ENCODE assay signal across 17 mouse cellular contexts in the genomic region with DNA sequence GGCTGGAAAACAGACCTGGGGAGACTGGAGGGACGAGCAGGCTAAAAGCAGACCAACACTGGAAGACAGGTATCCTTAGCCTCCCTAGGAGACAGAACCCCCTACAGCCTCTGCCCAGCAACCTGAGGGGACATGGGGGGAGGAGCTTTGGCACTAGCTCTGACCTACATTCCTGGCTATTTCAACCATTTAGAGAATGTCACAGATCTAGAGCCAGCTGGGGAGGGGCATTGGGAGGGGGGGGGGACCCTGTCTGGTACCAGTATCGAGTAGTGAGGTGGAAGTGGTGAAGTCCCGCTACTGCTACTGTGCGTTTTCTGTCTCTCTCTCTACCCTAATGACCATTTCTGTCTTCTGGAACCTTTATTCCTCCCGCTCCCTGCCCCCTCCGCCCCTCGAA. TPM values are rescaled to one million over a fixed set of nuclear protein-coding genes. Genes with fewer than 3 reads are reported as not detected.
DNase-seq lines count a peak whose midpoint lies in the region; ATAC-seq lines count a peak whose summit lies in the region.
"Had no signal": no experiment of that assay in that cellular context is flagged by ENCODE, and none has a peak within 500 bp of the region (broad histone marks: within the 10 kb centered on the region; RNA-seq: fewer than 3 reads in every experiment).

No protein-coding gene starts in this region.

- peak overlapping the region; percentile 59; the same call in 1 of the 2 replicates for H3K27ac ChIP-seq in heart, embryonic 10.5 days
- H3K27ac ChIP-seq in kidney, embryonic 15.5 days: no peak overlapping the region
- H3K27ac ChIP-seq: forebrain, embryonic 15.5 days had no signal

- H3K9me3 ChIP-seq in heart, embryonic 10.5 days: no peaks in the 10 kb centered on the region
- H3K9me3 ChIP-seq in kidney, embryonic 15.5 days (replicated peaks): no peaks in the 10 kb centered on the region
- H3K9me3 ChIP-seq: forebrain, embryonic 15.5 days had no signal

- no peak for DNase-seq in heart, embryonic 10.5 days (ENCODE audit: low spot score)
- DNase-seq in heart, postnatal 36 days: no peak
- DNase-seq in kidney, adult 9 months: peak; percentile 30
- DNase-seq in lung, postnatal 10 days: peak; percentile 39
- DNase-seq in lung, postnatal 36 days: no peak
- peak; percentile 14 for DNase-seq in lung, postnatal 14 days
- DNase-seq: adrenal gland, postnatal 10 days; cerebellum, adult 11 months; cerebellum, postnatal 10 days; gastrocnemius, postnatal 36 days; right cerebral cortex, postnatal 4 days; thymus, adult 2 months had no signal

- peaks cover 16% of the 10 kb centered on the region for H3K27me3 ChIP-seq in heart, embryonic 10.5 days (ENCODE audit: insufficient read depth, poor library complexity, severe bottlenecking)
- 0 out of 2 replicates have a peak, but pooled peaks cover 4% of the 10 kb centered on the region for H3K27me3 ChIP-seq in kidney, embryonic 15.5 days
- H3K27me3 ChIP-seq: forebrain, embryonic 15.5 days had no signal

- peaks cover 53% of the 10 kb centered on the region for H3K4me1 ChIP-seq in heart, embryonic 10.5 days
- H3K4me1 ChIP-seq in kidney, embryonic 15.5 days: peaks cover 21% of the 10 kb centered on the region

- intact Hi-C loops in heart, postnatal 36 days (cut with DNase I): no loop called here

- WGBS in heart, embryonic 10.5 days: 52% methylated on average over 7 of the region's 7 CpGs
- WGBS in kidney, embryonic 15.5 days: 83% methylated on average over 7 of the region's 7 CpGs

- no peak overlapping the region for H3K9ac ChIP-seq in kidney, embryonic 15.5 days
- H3K9ac ChIP-seq: forebrain, embryonic 15.5 days had no signal

- 0 out of 2 replicates have a peak overlapping the region, but pooled peaks have one; percentile 8 for H3K4me3 ChIP-seq in heart, embryonic 10.5 days
- no peak overlapping the region for H3K4me3 ChIP-seq in kidney, embryonic 15.5 days (replicated peaks)
- H3K4me3 ChIP-seq: forebrain, embryonic 15.5 days had no signal

- H3K4me2 ChIP-seq in kidney, embryonic 15.5 days: no peak overlapping the region
- H3K4me2 ChIP-seq: forebrain, embryonic 15.5 days; liver, embryonic 11.5 days had no signal

- peaks cover 8% of the 10 kb centered on the region for H3K36me3 ChIP-seq in heart, embryonic 10.5 days
- H3K36me3 ChIP-seq in kidney, embryonic 15.5 days: no peaks in the 10 kb centered on the region

- ATAC-seq in kidney, embryonic 15.5 days (replicated peaks; ENCODE audit: low FRiP score): no peak
- ATAC-seq: activated CD4-positive, CD25-positive, alpha-beta regulatory T cell, adult 4 months; forebrain, embryonic 15.5 days; inflammation-experienced regulatory T-cells, adult 6 months had no signal

RNA-seq across cellular contexts. Expression of gene Ikzf4, which starts 3.9 kb away (rescaled TPM):
- polyA plus RNA-seq in heart, embryonic 10.5 days (2016; fragmentation: Nextera tagmentation; extraction: Ambion mirVana): 2.3 and 2.7 TPM in 2 replicates
- under 1 TPM; 0.62 to 0.69 TPM for total RNA-seq in heart, postnatal 36 days (2021)
- polyA plus RNA-seq in kidney, embryonic 15.5 days (2015; fragmentation: Nextera tagmentation; extraction: Ambion mirVana): 1.9 and 2.2 TPM in 2 replicates

RNA-seq across cellular contexts. Expression of gene Rps26, which starts 15.3 kb away (rescaled TPM):
- polyA plus RNA-seq in heart, embryonic 10.5 days (2016; fragmentation: Nextera tagmentation; extraction: Ambion mirVana): 400 and 429 TPM in 2 replicates
- 100 to 1,000 TPM; 246 to 289 TPM for total RNA-seq in heart, postnatal 36 days (2021)
- 752 and 867 TPM in 2 replicates for polyA plus RNA-seq in kidney, embryonic 15.5 days (2015; fragmentation: Nextera tagmentation; extraction: Ambion mirVana)

RNA-seq across cellular contexts. Expression of gene Suox, which starts 32.0 kb away (rescaled TPM):
- polyA plus RNA-seq in heart, embryonic 10.5 days (2016; fragmentation: Nextera tagmentation; extraction: Ambion mirVana): 11.8 and 15.7 TPM in 2 replicates
- total RNA-seq in heart, postnatal 36 days (2021): 10 to 100 TPM; 23.7 to 27.0 TPM
- 11.7 and 13.2 TPM in 2 replicates for polyA plus RNA-seq in kidney, embryonic 15.5 days (2015; fragmentation: Nextera tagmentation; extraction: Ambion mirVana)

RNA-seq across cellular contexts. Expression of gene Erbb3, which starts 52.4 kb away (rescaled TPM):
- polyA plus RNA-seq in heart, embryonic 10.5 days (2016; fragmentation: Nextera tagmentation; extraction: Ambion mirVana): 7.4 and 7.7 TPM in 2 replicates
- total RNA-seq in heart, postnatal 36 days (2021): 1 to 10 TPM; 8.9 to 9.2 TPM
- polyA plus RNA-seq in kidney, embryonic 15.5 days (2015; fragmentation: Nextera tagmentation; extraction: Ambion mirVana): 9.7 and 10.7 TPM in 2 replicates

RNA-seq across cellular contexts. Expression of gene Rab5b, which starts 54.2 kb away (rescaled TPM):
- polyA plus RNA-seq in heart, embryonic 10.5 days (2016; fragmentation: Nextera tagmentation; extraction: Ambion mirVana): 66.2 and 69.1 TPM in 2 replicates
- total RNA-seq in heart, postnatal 36 days (2021): 10 to 100 TPM; 80.8 to 81.1 TPM
- polyA plus RNA-seq in kidney, embryonic 15.5 days (2015; fragmentation: Nextera tagmentation; extraction: Ambion mirVana): 71.4 and 72.3 TPM in 2 replicates

Comparison
In these comparisons a context has a peak if more than half of its experiments do, and no peak if none do; other contexts are left out.
1. DNase-seq: peak in kidney, adult 9 months (single experiment), lung, postnatal 10 days (single experiment) and lung, postnatal 14 days (single experiment); none in heart, embryonic 10.5 days (single experiment), heart, postnatal 36 days (0 of 2) and lung, postnatal 36 days (single experiment).